Mouse (Mus musculus): Measurements from ENCODE around the gene Zrsr2. TPM values are rescaled to one million over a fixed set of nuclear protein-coding genes. Genes with fewer than 3 reads are reported as not detected.

Gene Zrsr2
- total RNA-seq, 2 experiments from 2014 or later: 21.7 to 22.5 TPM

DNA sequence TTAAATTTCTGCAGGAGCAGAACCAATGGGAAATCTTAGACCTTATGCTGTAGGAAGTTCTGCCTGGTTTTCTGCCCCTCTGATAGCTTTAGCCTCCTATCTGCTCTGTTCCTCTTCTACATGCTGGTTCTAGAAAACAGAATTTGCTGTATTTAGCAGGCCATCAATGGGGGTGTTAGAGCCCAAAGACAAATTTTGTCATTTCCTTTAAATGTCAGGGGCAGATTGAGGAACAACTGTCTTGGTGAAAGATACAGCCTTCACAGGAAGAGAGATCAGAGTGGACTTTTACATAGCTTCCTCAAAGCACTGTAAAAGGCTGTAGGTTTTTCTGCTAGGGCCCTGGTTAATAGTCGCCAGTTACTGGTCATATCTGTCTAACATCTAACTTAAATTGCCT, 61.1 kb downstream of the Zrsr2 start:
- no peak for DNase-seq (ENCODE audit: low spot score in 2 of 2)

DNA sequence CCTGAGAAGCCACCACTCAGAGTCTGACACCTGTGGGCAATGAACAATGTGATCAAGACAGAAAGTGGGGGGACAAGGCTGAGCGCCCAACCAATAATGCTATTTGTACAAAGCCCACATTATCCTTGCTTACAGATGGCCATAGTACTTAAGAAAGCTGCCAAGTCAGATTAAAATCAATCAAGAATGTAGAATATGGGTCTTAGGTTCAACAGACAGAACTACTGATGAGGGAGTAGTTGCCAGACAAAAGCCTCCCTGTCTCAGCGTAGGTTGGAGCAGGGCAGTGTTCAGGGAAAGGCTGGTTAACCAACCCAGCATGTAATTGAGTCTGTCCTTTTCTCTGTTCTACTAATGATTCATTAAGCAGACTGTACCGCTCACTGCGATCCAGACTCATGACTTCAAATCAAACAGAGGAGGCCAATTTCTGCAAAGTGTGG, 72.9 kb downstream of the Zrsr2 start:
- DNase-seq (ENCODE audit: low spot score in 2 of 2): no peak

Other genes with a start within 250 kb of the Zrsr2 start
- gene Rnf138rt1, start 197.3 kb downstream of the Zrsr2 start, total RNA-seq (2021): under 1 TPM; 0.58 to 0.70 TPM
- gene Ap1s2, start 49.6 kb downstream of the Zrsr2 start, total RNA-seq (2021): 10 to 100 TPM; 16.5 to 17.4 TPM
- gene Car5b, start 69.3 kb upstream of the Zrsr2 start, total RNA-seq (2021): 10 to 100 TPM; 26.1 to 46.2 TPM
- gene Siah1b, start 117.8 kb upstream of the Zrsr2 start, total RNA-seq (2021): 1 to 10 TPM; 4.8 to 5.0 TPM
- gene Cltrn, start 130.2 kb upstream of the Zrsr2 start, total RNA-seq (2021): under 1 TPM in 1 of 2 experiments, not detected in 1; 0.80 TPM
- 1 to 10 TPM; 2.1 to 4.3 TPM for gene Ace2, start 180.7 kb upstream of the Zrsr2 start, total RNA-seq (2021)